Mouse (Mus musculus) urinary bladder, adult 18-20 months (tissue): Measurements from ENCODE around the gene Scn2b.

Experiments
- DNase-seq, 2 experiments: peaks; one replicate each; pipeline ENCODE4 v3.0.0; 2022; ENCODE audit warnings: low spot score in 2 of 2, mixed read lengths in 2 of 2

The Scn2b gene

GRCm38 (mm10) chr9:45119954-45120530 is 2.5 kb downstream of the Scn2b start:
- no peak for DNase-seq

- no peak for DNase-seq
Measured at GRCm38 (mm10) chr9:45120567-45120966, 3.0 kb downstream of the Scn2b start.

DNA sequence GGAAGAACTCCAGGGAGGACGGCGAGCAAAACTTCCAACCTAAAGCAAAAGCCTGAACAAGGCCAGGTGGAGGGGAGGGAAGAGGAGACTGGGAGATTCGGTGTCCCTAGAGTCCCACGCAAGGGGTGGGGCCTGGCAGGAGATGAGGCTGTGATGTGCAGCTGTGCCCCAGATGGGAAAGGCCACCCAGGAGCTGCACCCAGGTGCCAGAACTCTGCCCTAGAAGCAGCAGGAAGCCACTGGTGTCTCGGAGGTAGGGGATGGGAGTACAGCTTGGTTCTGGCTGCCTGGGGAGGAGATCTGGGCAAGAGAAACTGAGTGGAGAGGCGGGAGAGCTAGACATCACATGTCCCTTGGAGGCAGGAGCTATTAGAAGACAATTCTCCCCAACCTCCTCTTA is 3.4 kb downstream of the Scn2b start:
- DNase-seq, result no peak

GRCm38 (mm10) chr9:45121769-45122168 is 4.2 kb downstream of the Scn2b start:
- DNase-seq, result peak; percentile 47 to 56

DNA sequence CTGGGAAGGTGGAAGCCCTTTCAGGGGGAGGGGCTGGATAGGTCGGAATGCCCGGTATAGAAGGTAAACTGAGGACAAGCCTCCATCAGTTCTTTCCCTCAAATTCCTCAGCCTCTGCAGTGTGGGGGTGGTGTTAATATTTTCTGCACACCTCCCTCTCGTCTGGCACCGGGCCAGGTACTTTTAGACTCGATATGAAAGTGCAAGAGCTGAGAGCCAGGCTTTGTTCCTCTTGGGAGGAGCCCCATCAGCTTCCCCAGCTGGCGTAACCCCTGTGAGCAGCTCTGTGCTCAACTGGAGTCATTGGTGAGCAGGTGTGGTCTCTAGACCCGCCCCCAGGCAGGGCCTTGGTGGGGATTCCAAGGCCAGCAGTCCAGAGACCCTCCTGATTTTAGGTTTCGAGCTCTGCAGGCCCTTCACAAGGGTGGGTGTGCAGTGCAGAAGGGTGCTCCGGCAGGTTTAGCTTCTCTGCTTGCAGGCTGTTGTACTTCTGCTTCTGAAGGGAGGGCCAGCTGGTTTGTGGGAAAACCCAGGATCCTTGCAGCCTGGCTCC is 4.7 kb downstream of the Scn2b start:
- peak in 1 of 2 experiments; percentile 15 for DNase-seq

DNA sequence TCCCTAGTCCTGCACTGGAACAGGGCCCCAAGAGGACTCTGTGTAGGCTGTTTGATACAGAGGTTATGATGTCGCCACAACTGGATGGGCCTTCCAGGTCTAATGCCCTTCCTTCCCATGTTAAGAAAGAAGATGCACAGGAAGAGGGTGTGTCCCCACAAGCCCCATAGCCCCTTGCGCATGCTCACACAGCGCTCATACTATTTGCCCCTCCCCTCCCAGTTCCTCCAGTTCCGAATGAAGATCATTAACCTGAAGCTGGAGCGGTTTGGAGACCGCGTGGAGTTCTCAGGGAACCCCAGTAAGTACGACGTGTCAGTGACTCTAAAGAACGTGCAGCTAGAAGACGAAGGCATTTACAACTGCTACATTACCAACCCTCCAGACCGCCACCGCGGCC is 7.6 kb downstream of the Scn2b start:
- DNase-seq, result no peak

DNA sequence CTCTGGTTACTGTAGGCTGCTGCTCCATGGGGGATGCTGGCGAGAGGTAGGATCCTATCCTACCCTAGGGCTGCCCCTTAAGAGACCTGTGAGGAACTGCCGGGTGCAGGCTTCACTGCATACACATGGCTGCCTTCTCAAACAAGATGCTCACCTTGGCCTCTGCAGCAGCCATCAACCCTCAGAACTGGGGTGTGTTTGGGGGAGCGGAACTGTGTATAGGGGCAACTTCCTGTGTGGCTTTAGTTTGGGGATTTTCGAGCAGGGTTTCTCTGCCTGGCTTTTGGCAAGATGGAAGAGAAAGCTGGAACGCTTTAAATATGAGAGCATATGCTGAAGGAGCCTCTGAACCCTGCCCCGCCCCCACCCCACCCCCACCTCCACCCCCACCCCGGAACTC is 9.4 kb downstream of the Scn2b start:
- DNase-seq, result no peak

- DNase-seq, result no peak
Measured at GRCm38 (mm10) chr9:45130119-45130518, 12.5 kb downstream of the Scn2b start.

- peak; percentile 26 to 63 for DNase-seq
Measured at GRCm38 (mm10) chr9:45133484-45134310, 16.1 kb downstream of the Scn2b start.

GRCm38 (mm10) chr9:45136442-45137169 is 19.0 kb downstream of the Scn2b start:
- DNase-seq, result no peak

DNA sequence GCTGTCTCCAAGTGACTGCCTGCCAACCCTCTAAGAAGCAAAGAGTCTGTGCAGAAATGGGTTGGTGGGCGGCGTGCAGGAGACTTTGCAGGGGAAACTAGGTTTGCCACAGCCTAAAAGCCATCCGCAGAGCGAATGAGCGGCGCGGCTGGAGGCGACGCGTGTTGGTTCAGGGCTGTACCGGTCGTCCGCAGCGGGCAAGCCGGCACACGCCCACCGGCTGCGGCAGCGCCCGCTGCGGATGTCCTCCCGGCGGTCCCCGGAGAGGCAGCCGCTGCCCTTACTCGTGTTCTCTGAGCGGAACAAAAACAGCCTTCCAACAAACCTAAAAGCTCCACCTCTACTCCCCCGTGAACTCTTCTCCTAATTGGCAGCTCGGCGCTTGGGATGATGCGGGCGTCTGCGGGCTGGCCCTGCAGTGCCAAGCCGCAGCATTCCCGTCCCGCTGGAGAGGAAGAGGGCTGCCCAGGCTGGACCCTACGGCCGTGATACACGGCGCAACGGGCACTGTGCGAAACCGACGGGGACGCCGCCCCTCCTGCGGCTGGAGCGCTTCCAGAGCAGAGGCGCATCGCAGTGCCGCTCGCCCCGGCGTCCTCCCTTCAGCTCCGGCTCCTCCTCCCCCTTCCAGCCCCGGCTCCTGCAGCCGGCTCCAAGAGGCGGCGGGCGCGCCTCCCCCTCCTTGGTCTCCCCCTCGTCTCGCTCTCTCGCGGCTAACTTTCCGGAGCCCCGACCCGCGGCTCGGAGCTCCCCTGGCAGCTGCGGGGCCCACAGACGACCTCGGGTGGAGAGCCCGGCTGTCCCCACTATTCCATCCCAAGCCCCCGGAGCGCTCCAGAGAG is 20.8 kb downstream of the Scn2b start, which contains the start of gene Scn4b:
Scn4b (plus strand) TSS at position 205 of the 842 bp plus-strand sequence.
- peak; percentile 9 to 51 for DNase-seq

GRCm38 (mm10) chr9:45139082-45139481 is 21.5 kb downstream of the Scn2b start:
- DNase-seq, result no peak

DNA sequence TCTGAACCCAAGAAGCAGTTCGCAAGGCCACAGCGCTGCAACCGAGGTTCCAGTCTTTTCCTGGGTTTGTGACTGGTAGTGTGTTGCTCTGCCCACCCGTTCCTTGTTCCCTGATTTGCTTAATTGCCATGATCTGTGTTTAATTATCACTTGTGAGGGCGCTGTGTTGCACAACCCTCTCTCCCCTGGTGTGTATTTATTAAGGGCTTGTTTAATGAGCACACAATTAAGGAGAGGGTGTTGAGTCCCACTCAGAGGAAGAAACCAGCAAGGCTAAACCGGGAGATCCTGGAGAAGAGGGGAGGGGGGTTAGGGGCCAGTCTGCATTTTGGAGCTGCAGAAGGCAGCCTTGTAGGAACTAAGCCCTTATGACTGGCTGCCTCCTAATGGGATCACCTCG is 23.4 kb downstream of the Scn2b start:
- DNase-seq, result no peak

GRCm38 (mm10) chr9:45142686-45143085 is 25.1 kb downstream of the Scn2b start:
- no peak for DNase-seq

DNA sequence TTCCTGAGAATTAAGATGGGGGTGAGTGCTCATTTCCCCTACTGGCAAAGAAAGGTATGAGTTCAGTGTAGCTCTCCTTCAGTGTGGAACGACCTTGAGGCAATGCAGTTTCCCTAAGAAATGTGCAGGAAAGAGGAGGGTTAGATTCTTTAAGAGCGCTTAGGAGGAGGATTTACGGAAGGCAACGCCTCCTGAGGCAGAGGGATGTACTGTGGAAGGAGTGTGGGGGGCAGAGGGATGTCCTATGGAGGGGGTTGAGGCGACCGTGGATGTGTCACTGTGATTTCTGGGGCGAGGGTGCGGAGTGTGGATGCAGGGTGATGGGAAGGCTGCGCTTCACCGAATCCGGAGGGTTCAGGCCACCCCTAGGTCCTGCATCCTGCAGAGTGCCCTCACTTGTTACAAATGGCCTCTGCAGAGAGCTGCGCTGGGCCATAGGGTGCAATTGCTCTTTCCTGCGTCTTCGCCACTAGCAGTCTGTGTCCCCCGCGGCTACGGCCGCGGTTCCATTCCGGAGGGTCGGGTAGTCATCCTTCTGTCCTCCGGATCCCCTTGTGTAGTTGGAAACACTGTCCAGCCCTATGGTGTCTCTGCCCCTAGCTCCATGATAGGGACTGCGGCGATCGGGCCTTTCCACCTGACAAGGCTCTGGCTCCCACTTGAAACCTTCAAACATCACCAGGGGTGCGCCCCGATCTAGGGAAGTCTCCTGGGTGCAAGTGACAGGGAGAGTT is 28.1 kb downstream of the Scn2b start:
- no peak for DNase-seq

- peak; percentile 34 to 53 for DNase-seq
Measured at GRCm38 (mm10) chr9:45146267-45146597, 28.6 kb downstream of the Scn2b start.

DNA sequence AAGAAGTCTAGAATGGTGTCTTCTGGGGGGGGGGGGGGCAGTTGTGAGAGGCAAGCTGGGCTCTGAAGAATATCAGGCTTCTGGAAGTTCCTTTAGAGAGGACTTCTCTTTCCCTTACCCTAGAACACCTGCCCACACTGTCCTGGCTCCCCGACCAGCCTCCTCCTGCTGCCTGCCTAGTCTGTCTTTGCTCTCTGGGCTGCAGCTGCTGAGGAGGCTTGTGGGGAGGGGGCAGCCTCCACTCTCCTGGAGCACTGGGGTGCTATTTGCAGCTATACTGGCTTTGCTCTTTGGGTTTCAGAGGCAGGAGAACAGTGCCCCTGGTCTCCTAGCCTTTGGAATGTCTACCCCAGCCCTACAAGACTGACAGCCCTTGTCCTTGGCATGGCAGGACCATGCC is 33.4 kb downstream of the Scn2b start:
- DNase-seq, result no peak

DNA sequence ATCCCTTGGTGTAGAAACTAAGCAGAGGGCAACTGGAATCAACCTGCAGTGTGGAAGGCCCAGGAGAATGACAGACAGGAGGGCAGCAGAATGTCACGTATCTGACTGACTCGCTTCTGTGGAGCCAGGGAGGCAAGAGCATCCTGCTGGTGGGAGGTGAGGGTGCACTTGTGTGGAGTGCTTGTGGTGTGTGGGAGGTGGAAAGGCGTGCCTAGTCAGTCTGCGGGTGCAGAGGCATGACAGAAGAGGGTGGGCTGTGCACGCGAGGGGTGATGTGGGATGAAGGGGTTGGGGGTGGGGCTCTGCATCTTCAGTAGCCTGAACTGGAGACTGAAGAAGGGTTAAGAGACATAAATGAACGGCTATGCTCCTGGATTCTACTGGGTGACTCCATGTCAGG is 35.8 kb downstream of the Scn2b start:
- no peak for DNase-seq

DNA sequence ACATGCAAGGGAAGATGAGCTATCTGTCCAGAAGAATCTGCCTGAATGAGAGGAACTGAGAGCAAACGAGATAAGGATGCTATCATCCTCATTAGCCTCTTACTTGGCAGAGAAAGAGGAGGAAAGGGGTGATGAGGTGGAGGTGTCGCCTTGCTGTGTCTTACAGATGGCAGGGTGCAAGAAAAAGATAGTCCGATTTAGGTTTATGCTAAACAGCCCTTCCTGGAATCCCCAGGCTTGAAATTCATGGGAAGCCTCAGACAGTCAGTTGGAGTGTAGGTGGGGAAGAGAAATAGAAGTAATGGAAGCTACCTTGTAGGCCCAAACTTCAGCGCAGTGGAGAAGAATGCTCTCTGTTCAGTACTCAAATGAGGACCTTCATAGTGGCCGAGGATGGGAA is 50.3 kb downstream of the Scn2b start:
- DNase-seq, result no peak

GRCm38 (mm10) chr9:45170150-45170549 is 52.6 kb downstream of the Scn2b start:
- no peak for DNase-seq

GRCm38 (mm10) chr9:45171073-45171610 is 53.6 kb downstream of the Scn2b start:
- DNase-seq, result no peak
